Mouse (Mus musculus) brown adipose tissue, adult 24 weeks (tissue): ENCODE results near the gene Gm45837. TPM values are rescaled to one million over a fixed set of nuclear protein-coding genes. Genes with fewer than 3 reads are reported as not detected.

Experiments used
- H3K27ac ChIP-seq: fragments of 200-500 bp; replicated peaks from 2 replicates; pipeline ENCODE4 v1.5.1; 2012; ENCODE audit warnings: low read depth, mild to moderate bottlenecking, low read length
- H3K4me1 ChIP-seq: fragments of 200-500 bp; 2 replicates; pipeline ENCODE4 v1.6.1; 2012; ENCODE audit warnings: low read length, mixed read lengths; ENCODE audit not compliant: control insufficient read depth, insufficient read depth, insufficient read length
- H3K4me3 ChIP-seq: fragments of 200-500 bp; 2 replicates; pipeline ENCODE4 v1.5.1; 2012; ENCODE audit warnings: low read depth, mild to moderate bottlenecking, low read length, moderate library complexity; ENCODE audit not compliant: insufficient read depth
- polyA plus RNA-seq: library from polyadenylated mRNA; stranded (reverse); fragments of >200 nt; gene quantifications from 2 replicates; pipeline ENCODE4 v1.2.4, GENCODE M21; 2012; ENCODE audit not compliant: missing spikeins, insufficient read depth, insufficient read length

Gm45837 gene
- polyA plus RNA-seq, 1 experiment = not detected

DNA sequence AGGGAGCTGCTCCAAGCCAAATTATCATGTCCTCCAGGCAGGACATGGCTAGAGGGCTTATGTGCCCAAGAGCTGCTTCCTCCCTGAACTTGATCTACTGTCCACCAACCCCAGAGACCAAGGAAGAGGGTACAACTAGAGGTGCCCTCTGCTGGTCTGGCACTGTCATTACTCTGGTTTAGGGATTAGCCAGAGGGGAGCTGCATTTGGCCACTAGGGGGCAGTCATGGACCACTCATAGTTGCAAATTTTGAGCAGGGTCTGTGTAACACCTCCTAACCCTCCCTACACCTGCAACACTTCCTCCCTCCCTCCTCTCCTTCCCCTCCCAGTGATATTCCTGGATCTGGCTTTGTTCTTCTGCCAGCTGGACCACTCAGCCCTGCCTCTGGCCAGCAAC is 2.1 kb downstream of the Gm45837 start:
- no peaks in the 10 kb centered on the region for H3K4me1 ChIP-seq
- H3K4me3 ChIP-seq = no peak overlapping the region
- H3K27ac ChIP-seq = no peak overlapping the region

DNA sequence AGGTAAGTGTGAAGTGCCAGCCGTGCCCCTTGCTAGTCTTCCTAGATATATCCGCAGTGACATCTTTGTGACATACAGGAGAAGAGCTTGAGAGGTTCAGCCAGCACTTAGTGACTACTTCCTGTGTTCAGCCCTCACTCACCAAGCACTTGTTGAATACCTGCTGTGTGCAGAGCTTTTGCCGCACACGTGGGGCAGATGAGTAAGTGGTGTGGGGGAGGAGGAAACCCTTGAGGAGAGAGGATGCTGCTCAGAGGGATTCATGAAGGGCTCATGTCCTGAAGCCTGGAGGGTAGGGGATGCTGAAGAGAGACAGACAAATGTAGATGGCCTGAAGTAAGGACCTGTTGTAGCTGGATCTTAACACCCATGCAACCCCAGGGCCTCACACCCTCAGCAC is 3.5 kb downstream of the Gm45837 start:
- Histone ChIP-seq H3K4me3 (no peak overlapping the region), H3K4me1 (no peaks in the 10 kb centered on the region)

DNA sequence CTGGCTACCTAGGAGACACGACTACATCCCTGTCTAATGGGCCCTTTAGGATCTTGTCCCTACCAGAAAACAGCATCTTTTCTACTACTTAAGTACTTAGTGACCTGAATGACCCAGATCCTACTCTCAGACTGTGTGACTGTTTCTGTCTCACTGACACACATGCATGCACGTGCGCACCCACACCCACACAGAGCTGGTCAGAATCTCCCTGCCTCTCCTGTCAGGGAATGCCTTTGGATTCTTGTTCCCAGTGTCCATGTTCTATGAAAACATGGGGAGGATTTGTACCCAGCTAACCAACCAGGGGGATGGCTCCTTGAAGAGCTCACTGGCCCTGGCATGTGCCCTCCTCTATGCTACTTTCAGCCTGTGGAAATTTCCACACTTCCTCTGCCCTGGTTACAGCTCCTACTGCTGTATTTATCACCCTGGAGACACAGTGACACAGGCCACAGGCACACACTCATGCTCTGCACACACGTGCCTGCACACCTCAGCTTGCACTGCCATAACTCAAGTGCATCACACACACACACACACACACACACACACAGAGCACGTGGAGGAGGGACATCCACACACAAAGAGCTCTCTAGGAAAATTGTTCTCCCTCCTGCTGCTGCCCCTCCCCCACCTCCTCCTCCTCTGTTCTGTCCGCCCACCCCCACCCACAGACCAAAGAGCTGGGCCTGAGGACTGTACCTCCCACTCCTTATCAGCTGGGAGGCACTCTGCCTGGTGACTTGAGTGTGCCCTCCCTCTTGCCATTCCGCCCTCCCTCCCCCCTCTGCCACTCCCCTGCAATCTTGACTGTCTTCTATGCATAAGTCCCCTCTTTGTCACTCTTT is 4.2 kb downstream of the Gm45837 start:
- Histone ChIP-seq H3K4me3 (no peak overlapping the region), H3K4me1 (no peaks in the 10 kb centered on the region), H3K27ac (no peak overlapping the region)

More for the DNA sequence above, 3.5 kb downstream of the Gm45837 start:
- H3K27ac ChIP-seq = no peak overlapping the region

DNA sequence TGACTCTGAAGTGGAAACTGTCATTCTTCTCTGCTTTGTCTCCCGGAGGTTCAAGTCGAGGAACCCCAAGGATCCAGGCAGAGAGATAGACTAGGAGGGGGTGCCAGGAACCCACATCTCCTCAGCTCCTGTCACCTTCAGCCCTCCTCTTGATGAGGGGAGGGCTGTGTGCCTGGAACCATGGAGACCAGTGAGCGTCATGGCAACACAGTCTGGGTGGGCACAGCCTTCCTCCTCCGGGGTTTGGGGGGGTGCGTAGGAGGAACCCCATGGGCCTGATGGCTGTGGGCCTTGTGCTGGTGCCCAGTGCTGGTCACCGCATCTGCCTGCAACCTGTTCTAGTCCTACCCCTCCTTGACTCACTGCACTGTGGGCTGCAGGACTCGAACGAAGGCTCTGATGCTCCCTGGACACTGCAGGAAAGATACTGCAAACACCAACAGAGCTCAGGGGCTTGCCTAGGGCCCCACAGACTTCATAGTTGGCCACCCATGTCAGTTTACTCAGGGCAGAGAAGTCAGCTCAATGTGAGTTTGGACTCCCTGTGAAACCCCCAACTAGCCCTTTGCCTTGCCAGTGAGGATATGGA is 4.9 kb downstream of the Gm45837 start:
- Histone ChIP-seq H3K27ac (no peak overlapping the region), H3K4me1 (no peaks in the 10 kb centered on the region)

DNA sequence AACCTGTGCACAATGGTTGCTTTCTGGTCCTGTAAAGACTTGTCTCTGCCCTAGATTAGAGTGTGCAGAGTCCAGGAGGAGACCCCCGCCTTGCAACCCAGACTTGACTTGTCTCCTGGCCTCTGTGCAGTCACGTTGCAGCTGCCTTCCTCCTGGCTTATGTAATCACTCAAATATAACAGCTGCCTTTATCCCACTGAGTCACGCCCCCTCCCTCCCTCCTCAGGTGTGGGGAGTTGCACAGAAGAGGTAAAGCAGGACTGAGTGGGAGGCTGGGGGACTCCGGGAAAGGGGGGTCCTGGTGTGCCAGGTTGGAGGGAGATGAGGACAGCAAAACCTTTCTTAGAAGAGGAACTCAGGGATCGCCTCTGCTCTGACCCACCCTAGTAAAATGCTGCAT is 5.7 kb downstream of the Gm45837 start:
- no peak overlapping the region for H3K27ac ChIP-seq
- H3K4me3 ChIP-seq = no peak overlapping the region
- no peaks in the 10 kb centered on the region for H3K4me1 ChIP-seq

More for the DNA sequence above, 4.9 kb downstream of the Gm45837 start:
- no peak overlapping the region for H3K4me3 ChIP-seq

DNA sequence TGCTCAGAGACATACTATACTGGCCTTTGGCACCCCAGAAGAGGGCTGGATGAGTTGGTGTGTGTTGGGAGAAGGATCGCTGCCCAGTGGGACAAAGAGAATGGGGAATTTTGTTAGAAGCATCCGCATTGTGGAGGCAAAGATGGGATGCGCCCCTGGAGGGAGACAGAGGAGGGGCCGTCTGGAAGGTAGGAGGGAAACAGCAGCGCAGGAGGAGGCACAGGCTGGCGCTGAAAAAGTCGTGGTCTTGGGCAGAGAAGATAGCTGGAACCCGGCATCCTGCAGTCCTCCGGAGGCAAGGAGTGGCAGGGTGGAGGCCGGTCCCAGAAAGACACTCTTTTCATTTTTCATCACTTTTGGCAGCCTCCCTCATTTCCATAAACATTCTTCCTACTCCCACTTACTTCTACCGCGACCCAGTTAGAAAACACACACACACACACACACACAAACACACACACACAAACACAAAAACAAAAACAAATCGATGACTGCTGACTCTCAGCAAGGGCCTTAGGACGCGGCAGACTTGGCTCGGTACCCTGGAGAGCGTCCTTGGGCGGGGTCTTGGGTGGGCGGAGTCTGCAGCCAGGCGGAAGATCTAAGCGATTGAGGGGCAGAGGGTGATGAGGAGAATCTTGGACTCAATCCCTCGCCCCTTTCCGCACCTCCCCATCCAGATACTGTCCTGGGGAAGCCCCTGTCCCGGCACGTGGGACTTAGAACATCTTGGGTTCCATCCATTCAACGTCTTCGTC is 8.5 kb downstream of the Gm45837 start:
- Histone ChIP-seq H3K27ac (no peak overlapping the region), H3K4me1 (no peaks in the 10 kb centered on the region), H3K4me3 (no peak overlapping the region)

DNA sequence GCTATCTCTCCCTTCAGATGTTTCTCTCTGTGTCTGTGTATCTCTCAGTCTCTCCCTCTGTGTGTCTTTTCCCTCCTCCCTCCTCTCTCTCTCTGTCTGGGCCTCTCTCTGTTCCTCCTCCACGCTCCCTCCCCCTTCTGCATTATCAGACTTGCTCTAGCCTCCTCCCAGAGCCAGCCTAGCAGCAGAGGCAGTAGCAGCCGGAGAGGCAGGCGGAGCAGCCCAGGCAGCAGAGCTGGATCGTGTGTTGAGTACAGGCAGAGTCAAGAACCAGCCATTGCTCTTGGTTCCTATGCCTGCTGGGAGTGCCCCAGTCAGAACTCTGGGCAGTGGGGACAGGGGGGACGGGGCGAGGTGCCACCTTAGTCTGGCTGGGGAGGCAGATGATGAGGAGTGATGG is 10.8 kb downstream of the Gm45837 start, which contains the start of gene Pde2a:
Gene Pde2a (plus strand): TSS at position 163 of the 400 bp plus-strand sequence.
- Histone ChIP-seq H3K4me1 (no peaks in the 10 kb centered on the region), H3K27ac (no peak within 1 kb of the TSS), H3K4me3 (no peak within 1 kb of the TSS)

DNA sequence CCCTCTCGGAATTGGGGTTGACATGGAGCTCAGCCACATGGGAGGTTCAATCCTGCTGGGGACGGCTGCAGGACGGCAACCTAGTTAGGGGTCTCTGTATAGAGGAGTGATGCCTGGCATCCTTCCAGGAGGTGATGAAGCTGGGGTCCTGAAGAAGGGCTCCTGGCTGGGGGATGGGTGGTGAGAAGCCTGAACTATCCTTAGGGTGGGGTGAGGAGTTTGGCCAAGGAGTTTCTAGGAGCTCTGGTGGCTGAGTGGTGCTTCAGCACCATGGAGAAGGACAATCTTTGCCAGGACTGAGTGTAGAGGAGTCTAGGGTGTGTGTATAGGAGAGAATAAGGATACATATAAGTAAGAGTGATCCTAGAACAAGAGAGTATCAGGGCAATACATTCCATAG is 11.4 kb downstream of the Gm45837 start:
- Histone ChIP-seq H3K4me3 (no peak overlapping the region), H3K4me1 (no peaks in the 10 kb centered on the region), H3K27ac (no peak overlapping the region)

DNA sequence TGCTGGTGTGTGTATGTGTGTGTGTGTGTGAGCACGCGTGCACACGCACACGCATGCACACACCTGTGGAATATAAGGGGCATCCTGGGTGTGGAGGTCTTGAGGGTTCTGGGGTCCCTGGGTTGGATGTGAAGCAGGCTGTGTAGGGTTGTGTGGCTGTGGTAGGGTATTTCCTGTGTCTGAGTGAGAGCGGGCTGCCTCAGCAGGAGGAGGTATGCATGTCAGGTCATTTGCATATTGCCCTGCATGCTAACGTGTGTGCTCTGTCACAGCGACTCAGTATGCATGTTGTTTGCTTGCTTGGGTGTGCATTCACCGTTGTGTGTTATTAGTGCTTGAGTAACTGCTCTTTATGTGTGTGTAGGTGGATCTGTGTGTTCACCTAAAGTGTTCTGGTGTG is 12.0 kb downstream of the Gm45837 start:
- Histone ChIP-seq H3K4me1 (no peaks in the 10 kb centered on the region), H3K4me3 (no peak overlapping the region), H3K27ac (no peak overlapping the region)

DNA sequence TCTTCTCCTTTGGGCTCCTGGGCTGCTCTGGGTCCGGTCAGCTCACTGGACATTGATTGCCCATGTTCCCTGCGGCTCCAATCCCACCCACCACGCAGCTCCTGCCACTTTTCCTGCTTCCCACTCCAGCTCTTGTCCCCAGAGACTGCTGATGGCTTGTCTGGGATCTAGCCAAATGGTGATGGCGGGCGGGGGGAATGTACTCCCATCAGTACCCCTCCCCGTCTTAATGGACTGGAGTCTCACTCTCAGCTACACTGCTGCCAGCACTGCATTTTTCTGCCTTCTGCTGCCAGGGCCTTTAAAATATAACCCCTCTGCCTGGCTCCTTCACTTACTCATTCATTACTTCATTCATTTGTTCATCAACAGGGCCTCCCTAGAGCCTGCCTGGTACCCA is 13.3 kb downstream of the Gm45837 start:
- no peaks in the 10 kb centered on the region for H3K4me1 ChIP-seq
- no peak overlapping the region for H3K27ac ChIP-seq
- no peak overlapping the region for H3K4me3 ChIP-seq

DNA sequence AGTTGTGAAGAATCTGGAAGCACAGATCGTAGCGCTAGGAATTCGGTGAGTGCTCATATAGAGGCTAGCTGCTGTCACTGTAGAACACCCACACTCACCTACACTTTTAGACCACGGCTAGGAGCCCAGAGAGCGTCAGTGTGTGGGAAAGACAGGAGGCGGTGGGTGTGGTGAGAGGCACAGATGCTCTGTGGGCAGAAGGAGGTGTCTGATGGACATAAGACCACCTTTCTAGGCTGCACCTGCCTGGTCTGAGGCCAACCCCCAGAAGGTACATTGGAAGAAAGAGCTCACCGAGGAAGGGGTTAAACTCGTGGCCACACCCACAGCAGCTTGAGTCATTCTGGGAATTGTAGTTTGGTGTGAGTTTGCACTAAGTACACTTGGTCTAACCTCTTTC is 16.0 kb downstream of the Gm45837 start:
- Histone ChIP-seq H3K27ac (no peak overlapping the region), H3K4me3 (no peak overlapping the region), H3K4me1 (no peaks in the 10 kb centered on the region)

DNA sequence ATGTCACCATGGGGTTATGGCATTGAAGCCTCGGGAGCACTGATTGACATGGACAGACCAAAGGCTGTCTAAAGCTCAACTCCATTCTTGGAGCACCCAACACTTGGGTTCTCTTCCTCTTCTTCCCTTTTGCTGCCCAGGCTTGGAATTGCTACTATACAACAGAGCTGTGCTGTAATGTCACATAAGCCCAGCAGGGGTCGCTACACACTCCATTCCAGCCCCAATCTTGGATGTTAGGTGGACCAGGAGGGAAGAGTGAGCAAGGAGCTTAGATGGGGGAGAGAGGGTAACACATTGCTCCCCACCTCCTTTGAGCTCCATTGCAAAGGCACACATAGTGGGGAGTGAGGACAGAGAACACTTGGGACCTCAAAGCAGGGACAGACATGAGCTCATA is 17.1 kb downstream of the Gm45837 start:
- H3K4me1 ChIP-seq = no peaks in the 10 kb centered on the region
- no peak overlapping the region for H3K4me3 ChIP-seq
- H3K27ac ChIP-seq = no peak overlapping the region

DNA sequence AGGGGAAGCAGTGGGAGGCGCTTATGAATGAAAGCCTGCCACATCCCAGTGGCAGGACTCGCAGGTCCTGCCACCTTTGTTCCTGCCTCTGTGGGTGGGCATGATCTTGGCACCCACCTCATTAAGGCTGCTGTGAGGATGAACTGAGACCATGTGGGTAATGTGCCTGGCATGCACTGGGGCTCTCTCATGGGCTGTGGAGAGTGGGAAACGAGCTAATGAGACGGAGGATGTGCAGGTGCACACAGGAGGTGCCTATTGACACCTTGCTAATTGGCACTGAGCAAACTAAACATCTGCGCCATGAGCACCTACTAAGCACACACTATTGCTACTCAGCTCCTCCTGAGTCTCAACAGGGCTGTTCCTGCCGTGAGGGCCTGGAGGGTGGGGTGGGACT is 24.4 kb downstream of the Gm45837 start:
- Histone ChIP-seq H3K4me1 (no peaks in the 10 kb centered on the region), H3K27ac (no peak overlapping the region), H3K4me3 (no peak overlapping the region)

DNA sequence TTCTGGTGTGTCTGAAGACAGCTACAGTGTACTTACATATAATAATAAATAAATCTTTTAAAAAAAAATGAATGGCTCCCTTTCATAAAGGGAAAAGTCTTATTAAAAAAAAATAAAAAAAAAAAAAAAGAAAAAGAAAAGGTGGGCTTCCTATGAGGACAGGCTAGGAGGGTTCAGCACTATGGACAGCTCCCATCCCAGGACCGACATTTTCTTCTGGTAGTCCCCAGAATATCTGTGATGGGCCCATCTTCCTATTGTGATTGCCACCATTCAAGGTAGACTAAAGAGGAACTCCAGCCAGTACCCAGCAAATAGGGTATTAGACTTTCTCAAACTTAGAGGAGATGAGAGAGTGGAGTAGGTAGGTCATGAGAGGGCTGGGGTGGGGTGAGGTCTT is 27.2 kb downstream of the Gm45837 start:
- no peak overlapping the region for H3K27ac ChIP-seq
- H3K4me1 ChIP-seq = no peaks in the 10 kb centered on the region
- H3K4me3 ChIP-seq = no peak overlapping the region

DNA sequence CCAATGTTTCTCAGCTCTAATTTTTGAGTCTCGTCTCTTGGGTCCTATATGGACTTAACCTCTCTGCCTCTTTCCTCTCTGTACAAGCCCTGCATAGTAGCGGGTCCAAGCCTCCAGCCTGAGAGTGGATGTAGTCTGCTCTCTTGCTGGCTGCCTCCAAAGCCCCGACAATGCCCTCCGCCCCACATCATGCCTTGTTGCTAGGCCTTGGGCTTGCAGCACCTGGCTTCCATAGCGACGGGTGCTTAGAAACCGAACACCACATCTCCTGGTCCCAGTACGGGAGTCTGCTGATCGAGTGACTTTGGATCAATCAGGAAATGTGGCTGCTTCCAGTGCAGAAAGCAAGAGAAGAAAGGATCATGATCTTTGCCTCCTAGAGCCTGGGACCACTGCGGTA is 32.4 kb downstream of the Gm45837 start:
- Histone ChIP-seq H3K4me1 (no peaks in the 10 kb centered on the region), H3K4me3 (no peak overlapping the region), H3K27ac (no peak overlapping the region)
